Mouse (Mus musculus) neural tube, embryonic 11.5 days (tissue): ENCODE measurements at regions not wholly inside any gene's neighbourhood (a gene's known extent, or its start where the extent isn't known, plus 50 kb on each side); places are given as distances from the start of the nearest gene placed in this dataset.

Experiments used
- ATAC-seq: fragments of 200-750 bp; cut with Nextera tagmentation; 2 replicates; pipeline ENCODE4 v1.8.0; 2017; ENCODE audit warnings: moderate number of reproducible peaks, mild to moderate bottlenecking, moderate TSS enrichment, moderate library complexity; ENCODE audit not compliant: insufficient read depth, low FRiP score, low TSS enrichment
- DNase-seq: peaks from one replicate; pipeline ENCODE4 v3.0.0-alpha.2; 2015; ENCODE audit warnings: low spot score
- H3K27ac ChIP-seq: fragments of 300-500 bp; sonication (generic); 2 replicates; pipeline ENCODE4 v1.5.1; 2014; ENCODE audit warnings: low read depth, mild to moderate bottlenecking, low read length
- H3K27me3 ChIP-seq: fragments of 300-500 bp; sonication (generic); 2 replicates; pipeline ENCODE4 v1.6.1; 2014; ENCODE audit warnings: mild to moderate bottlenecking, low read length, mixed read lengths; ENCODE audit not compliant: control insufficient read depth, insufficient read depth
- H3K36me3 ChIP-seq: fragments of 300-500 bp; sonication (generic); 2 replicates; pipeline ENCODE4 v1.6.1; 2014; ENCODE audit warnings: mild to moderate bottlenecking, low read length, moderate library complexity, mixed read lengths; ENCODE audit not compliant: control insufficient read depth, insufficient read depth
- H3K4me1 ChIP-seq: fragments of 300-500 bp; sonication (generic); 2 replicates; pipeline ENCODE4 v1.6.1; 2014; ENCODE audit warnings: low read length, mixed read lengths; ENCODE audit not compliant: control insufficient read depth, insufficient read depth
- H3K4me2 ChIP-seq: fragments of 300-500 bp; sonication (generic); 2 replicates; pipeline ENCODE4 v1.6.1; 2014; ENCODE audit warnings: low read depth, mild to moderate bottlenecking, moderate library complexity
- H3K4me3 ChIP-seq: fragments of 300-500 bp; sonication (generic); 2 replicates; pipeline ENCODE4 v1.5.1; 2014; ENCODE audit warnings: low read depth, low read length
- H3K9ac ChIP-seq: fragments of 300-500 bp; sonication (generic); 2 replicates; pipeline ENCODE4 v1.6.1; 2014; ENCODE audit warnings: mild to moderate bottlenecking, low read length
- H3K9me3 ChIP-seq: fragments of 300-500 bp; sonication (generic); 2 replicates; pipeline ENCODE4 v1.6.1; 2016; ENCODE audit warnings: low read length; ENCODE audit not compliant: control insufficient read depth
- WGBS: fragments of 180-500 bp; shearing (Covaris S2); extraction: QIAGEN DNeasy Blood & Tissue Kit; methylation state at CpG from one replicate; pipeline ENCODE4 v1.1.7; 2014; 5-methylcytosine and 5-hydroxymethylcytosine counted together

DNA sequence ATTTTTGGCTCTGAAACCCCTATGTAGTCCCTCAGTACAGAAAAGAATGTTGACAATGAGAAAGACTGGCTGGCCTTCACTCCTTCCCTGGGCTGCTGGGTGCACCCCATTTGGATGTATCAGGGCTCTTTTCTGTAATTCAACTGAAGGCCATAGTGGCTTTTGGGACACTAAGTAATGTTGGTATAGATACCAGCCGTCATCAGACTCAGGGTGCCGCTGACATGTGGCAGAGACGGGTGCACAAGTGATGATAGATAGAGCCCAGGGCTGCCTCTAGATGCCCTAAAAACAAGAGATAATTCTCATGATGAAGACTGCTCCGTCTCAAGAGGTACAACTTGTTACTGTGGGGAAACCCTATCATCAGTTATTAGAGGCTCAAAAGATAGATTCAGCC, 156.7 kb upstream of the Gcfc2 start:
- no peaks in the 10 kb centered on the region for H3K4me1 ChIP-seq
- no peak overlapping the region for H3K9ac ChIP-seq
- no peak overlapping the region for H3K4me2 ChIP-seq
- ATAC-seq (no peak), DNase-seq (no peak)
- H3K27ac ChIP-seq: no peak overlapping the region
- H3K27me3 ChIP-seq: no peaks in the 10 kb centered on the region
- no peak overlapping the region for H3K4me3 ChIP-seq
- 90% methylated on average over 4 of the region's 4 CpGs for WGBS
- H3K9me3 ChIP-seq: no peaks in the 10 kb centered on the region
- H3K36me3 ChIP-seq: no peaks in the 10 kb centered on the region

- no peak overlapping the region for H3K9ac ChIP-seq
- ATAC-seq (peak; percentile 77; the same call in 1 of the 2 replicates), DNase-seq (no peak)
- H3K27me3 ChIP-seq: no peaks in the 10 kb centered on the region
- H3K4me1 ChIP-seq: no peaks in the 10 kb centered on the region
- H3K4me2 ChIP-seq: no peak overlapping the region
- no peak overlapping the region for H3K27ac ChIP-seq
- H3K36me3 ChIP-seq: no peaks in the 10 kb centered on the region
- H3K9me3 ChIP-seq: no peaks in the 10 kb centered on the region
- WGBS: 67% methylated on average over 5 of the region's 5 CpGs
- H3K4me3 ChIP-seq: no peak overlapping the region
These were observed 154.6 kb upstream of the Gcfc2 start for GRCm38 (mm10) chr6:81768669-81769537.

DNA sequence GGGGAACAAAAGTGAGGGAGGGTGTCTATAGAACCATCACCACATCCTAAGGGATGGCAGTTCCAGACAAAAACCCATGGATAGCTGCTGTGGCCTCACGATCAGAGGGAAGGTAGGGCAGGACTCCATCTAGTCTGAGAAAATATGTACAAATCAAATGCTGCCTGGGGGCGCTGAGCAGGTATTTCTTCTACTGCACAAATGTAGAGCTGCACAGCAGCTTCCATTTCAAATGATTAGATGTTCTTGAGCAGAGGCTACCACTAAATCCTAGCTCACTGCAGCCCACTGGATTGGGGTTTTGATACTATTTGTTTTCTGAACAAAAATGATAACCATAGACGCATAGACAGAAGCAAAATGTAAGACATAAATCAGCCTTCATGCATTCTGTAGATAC, 153.2 kb upstream of the Gcfc2 start:
- DNase-seq: no peak
- no peaks in the 10 kb centered on the region for H3K36me3 ChIP-seq

DNA sequence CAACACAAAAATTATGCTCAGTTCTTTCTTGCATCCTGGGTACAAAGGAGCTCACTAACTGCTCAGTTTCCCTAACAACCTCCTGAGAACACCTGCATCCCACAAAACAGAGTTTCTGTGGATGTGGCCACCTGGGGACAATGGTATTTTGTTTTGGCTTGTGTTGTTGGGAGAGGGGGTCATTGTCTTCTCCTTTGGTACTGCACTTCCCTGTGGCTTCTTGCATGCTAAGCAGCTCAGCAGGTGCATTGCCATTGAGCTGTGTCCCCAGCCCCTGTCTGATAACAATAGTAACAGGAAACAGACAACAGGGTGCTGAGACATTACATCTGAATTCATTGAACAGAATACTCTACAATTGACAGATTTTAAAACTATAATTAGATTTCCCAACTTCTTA, 151.6 kb upstream of the Gcfc2 start:
- Histone ChIP-seq H3K36me3 (no peaks in the 10 kb centered on the region), H3K27me3 (no peaks in the 10 kb centered on the region), H3K4me3 (no peak overlapping the region), H3K4me2 (no peak overlapping the region), H3K9me3 (no peaks in the 10 kb centered on the region), H3K9ac (no peak overlapping the region), H3K4me1 (no peaks in the 10 kb centered on the region), H3K27ac (no peak overlapping the region)
- no peak for DNase-seq
- ATAC-seq: no peak

More for the DNA sequence above, 153.2 kb upstream of the Gcfc2 start:
- WGBS: 87% methylated on average over 3 of the region's 3 CpGs
- H3K4me3 ChIP-seq: no peak overlapping the region
- H3K9me3 ChIP-seq: no peaks in the 10 kb centered on the region
- H3K9ac ChIP-seq: no peak overlapping the region
- H3K27ac ChIP-seq: no peak overlapping the region
- H3K4me1 ChIP-seq: no peaks in the 10 kb centered on the region
- no peaks in the 10 kb centered on the region for H3K27me3 ChIP-seq
- no peak overlapping the region for H3K4me2 ChIP-seq
- no peak for ATAC-seq

GRCm38 (mm10) chr6:81782131-81782530, 141.3 kb upstream of the Gcfc2 start:
- ATAC-seq (no peak), DNase-seq (no peak)
- 97% methylated on average over 5 of the region's 5 CpGs for WGBS
- Histone ChIP-seq H3K9me3 (no peaks in the 10 kb centered on the region), H3K4me1 (no peaks in the 10 kb centered on the region), H3K9ac (no peak overlapping the region), H3K36me3 (no peaks in the 10 kb centered on the region), H3K27me3 (no peaks in the 10 kb centered on the region), H3K27ac (no peak overlapping the region), H3K4me3 (no peak overlapping the region), H3K4me2 (no peak overlapping the region)

- Histone ChIP-seq H3K4me1 (no peaks in the 10 kb centered on the region), H3K27ac (no peak overlapping the region), H3K9ac (no peak overlapping the region), H3K4me3 (no peak overlapping the region), H3K9me3 (no peaks in the 10 kb centered on the region), H3K36me3 (no peaks in the 10 kb centered on the region), H3K27me3 (no peaks in the 10 kb centered on the region), H3K4me2 (no peak overlapping the region)
- 81% methylated on average over 8 of the region's 8 CpGs for WGBS
- no peak for ATAC-seq
- DNase-seq: no peak
These were observed 140.5 kb upstream of the Gcfc2 start for GRCm38 (mm10) chr6:81782815-81783435.

DNA sequence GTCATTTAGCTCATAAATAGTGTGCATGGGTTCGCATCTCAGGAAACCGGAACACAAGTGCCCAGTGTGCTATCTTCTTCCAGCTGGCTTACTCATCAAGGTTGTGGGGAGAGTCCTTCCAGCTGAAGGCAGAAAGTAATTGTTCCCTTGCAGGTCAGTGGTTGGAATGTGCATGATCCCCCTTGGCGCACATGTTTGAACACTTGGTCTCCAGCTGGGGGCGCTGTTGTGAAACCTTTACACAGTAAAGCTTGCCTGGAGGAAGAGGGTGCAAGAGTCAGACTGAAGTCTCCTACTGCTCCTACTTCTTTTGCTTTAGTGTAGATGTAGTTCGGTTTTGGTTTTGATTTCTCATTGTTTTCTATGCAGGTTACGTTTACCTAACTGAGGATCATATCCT, 128.2 kb upstream of the Gcfc2 start:
- no peak for DNase-seq
- 86% methylated on average over 6 of the region's 6 CpGs for WGBS
- no peaks in the 10 kb centered on the region for H3K36me3 ChIP-seq
- 0 out of 2 replicates have a peak, but pooled peaks have one; percentile 31 for ATAC-seq
- H3K9me3 ChIP-seq: no peaks in the 10 kb centered on the region
- H3K4me2 ChIP-seq: no peak overlapping the region
- H3K27me3 ChIP-seq: no peaks in the 10 kb centered on the region
- H3K9ac ChIP-seq: no peak overlapping the region
- H3K27ac ChIP-seq: no peak overlapping the region
- H3K4me1 ChIP-seq: no peaks in the 10 kb centered on the region
- H3K4me3 ChIP-seq: no peak overlapping the region

- H3K4me3 ChIP-seq: no peak overlapping the region
- H3K27me3 ChIP-seq: no peaks in the 10 kb centered on the region
- no peak for ATAC-seq
- no peak overlapping the region for H3K9ac ChIP-seq
- H3K4me2 ChIP-seq: no peak overlapping the region
- DNase-seq: no peak
- no peaks in the 10 kb centered on the region for H3K4me1 ChIP-seq
- 93% methylated on average over 3 of the region's 3 CpGs for WGBS
- H3K9me3 ChIP-seq: no peaks in the 10 kb centered on the region
- no peaks in the 10 kb centered on the region for H3K36me3 ChIP-seq
- no peak overlapping the region for H3K27ac ChIP-seq
These were observed 122.6 kb upstream of the Gcfc2 start for GRCm38 (mm10) chr6:81800822-81801221.

DNA sequence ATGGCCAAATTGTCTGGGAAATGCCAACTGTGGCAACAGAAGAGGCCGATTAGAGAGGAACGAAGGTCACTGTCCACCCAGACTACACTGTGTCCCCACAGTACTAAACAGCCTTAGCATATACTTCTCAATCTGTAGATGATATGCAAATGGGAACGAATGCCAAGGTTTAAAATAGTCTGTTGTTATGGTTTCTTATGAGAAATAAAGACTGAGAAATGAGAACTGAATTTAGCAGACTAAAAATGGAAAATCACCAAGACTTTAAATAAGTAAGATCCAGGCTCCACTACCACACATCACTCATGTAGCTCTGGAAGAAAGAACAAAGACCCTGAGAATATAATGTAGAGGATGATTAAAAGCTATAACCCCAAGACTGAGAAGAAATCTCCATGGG, 121.7 kb upstream of the Gcfc2 start:
- no peak for DNase-seq
- 84% methylated on average over 3 of the region's 3 CpGs for WGBS
- Histone ChIP-seq H3K9ac (no peak overlapping the region), H3K4me3 (no peak overlapping the region), H3K4me2 (no peak overlapping the region), H3K36me3 (no peaks in the 10 kb centered on the region), H3K27ac (no peak overlapping the region), H3K27me3 (no peaks in the 10 kb centered on the region), H3K4me1 (no peaks in the 10 kb centered on the region), H3K9me3 (no peaks in the 10 kb centered on the region)
- ATAC-seq: no peak
